Mouse (Mus musculus) left cerebral cortex, adult 6 months (tissue): ENCODE results near the gene Cryzl2. TPM values are rescaled to one million over a fixed set of nuclear protein-coding genes. Genes with fewer than 3 reads are reported as not detected.

Source experiments
- long read RNA-seq, 2 experiments: library from polyadenylated mRNA; unstranded; transcript quantifications; one replicate each; pipeline ENCODE4 v2.0.0; 2019 to 2020
- polyA plus RNA-seq: library from polyadenylated mRNA; unstranded; fragments of <200 nt; fragmentation: Nextera tagmentation; gene quantifications from 2 replicates; pipeline ENCODE4 v1.2.3, GENCODE M21; 2021

The Cryzl2 gene
- 14.9 and 16.0 TPM in 2 replicates for polyA plus RNA-seq
- long read RNA-seq, experiment 1, transcript Cryzl2-201 (10 exons, 1,618 nt) = major isoform, 66 of 77 reads
- long read RNA-seq, experiment 1, partial matches to known transcripts = 2 of 77 reads
- long read RNA-seq, experiment 1, other reads (novel, unspliced or antisense) = 8 of 77 reads
- long read RNA-seq, experiment 2, transcript Cryzl2-201 (10 exons, 1,618 nt) = major isoform, 18 of 22 reads
- long read RNA-seq, experiment 2, partial matches to known transcripts = 2 of 22 reads
- long read RNA-seq, experiment 2, other reads (novel, unspliced or antisense) = 2 of 22 reads

GRCm38 (mm10) chr1:157458421-157459208 is at the start of gene Cryzl2:
Cryzl2 (plus strand) TSS chr1:157458577.

GRCm38 (mm10) chr1:157412454-157413369 is 45.7 kb upstream of the Cryzl2 start, which contains the start of gene Rasal2:
Rasal2 (minus strand) TSS chr1:157412595.

GRCm38 (mm10) chr1:157506522-157506921 is 48.1 kb downstream of the Cryzl2 start, which contains the start of gene Sec16b:
Sec16b (plus strand) TSS chr1:157506728.

Other genes with a start within 250 kb of the Cryzl2 start
- 16.8 and 29.5 TPM in 2 replicates for gene Rasal2, start 46.0 kb upstream of the Cryzl2 start, polyA plus RNA-seq
- 0.35 and 0.40 TPM in 2 replicates for gene Sec16b, start 48.2 kb downstream of the Cryzl2 start, polyA plus RNA-seq